Mouse (Mus musculus): Measurements from ENCODE around the gene Fkbp15. TPM values are rescaled to one million over a fixed set of nuclear protein-coding genes. Genes with fewer than 3 reads are reported as not detected.

Gene Fkbp15
- total RNA-seq, 1 experiment from 2014 or later: 141 TPM

DNA sequence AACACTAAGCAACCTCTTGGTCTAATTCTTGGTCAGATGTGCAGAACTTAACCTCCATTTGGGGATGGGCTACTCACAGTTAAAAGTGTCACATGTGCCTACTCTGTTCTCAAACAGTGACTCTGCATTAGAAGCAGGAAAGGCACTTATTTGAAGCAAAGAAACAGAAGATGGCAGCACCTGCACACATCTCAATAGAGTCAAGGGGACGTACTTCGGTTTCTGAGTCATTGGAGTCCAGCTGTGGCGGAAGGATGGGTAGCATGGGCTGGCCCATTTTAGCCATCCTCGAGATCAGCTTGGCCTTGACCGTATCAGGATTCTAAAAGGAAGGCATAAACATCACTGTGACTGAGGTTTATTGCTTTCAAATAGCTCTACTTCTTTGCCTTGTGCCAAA is 28.4 kb downstream of the Fkbp15 start:
- no peak for ATAC-seq (ENCODE audit: extremely low read depth, insufficient number of reproducible peaks, low FRiP score, poor library complexity, severe bottlenecking)

DNA sequence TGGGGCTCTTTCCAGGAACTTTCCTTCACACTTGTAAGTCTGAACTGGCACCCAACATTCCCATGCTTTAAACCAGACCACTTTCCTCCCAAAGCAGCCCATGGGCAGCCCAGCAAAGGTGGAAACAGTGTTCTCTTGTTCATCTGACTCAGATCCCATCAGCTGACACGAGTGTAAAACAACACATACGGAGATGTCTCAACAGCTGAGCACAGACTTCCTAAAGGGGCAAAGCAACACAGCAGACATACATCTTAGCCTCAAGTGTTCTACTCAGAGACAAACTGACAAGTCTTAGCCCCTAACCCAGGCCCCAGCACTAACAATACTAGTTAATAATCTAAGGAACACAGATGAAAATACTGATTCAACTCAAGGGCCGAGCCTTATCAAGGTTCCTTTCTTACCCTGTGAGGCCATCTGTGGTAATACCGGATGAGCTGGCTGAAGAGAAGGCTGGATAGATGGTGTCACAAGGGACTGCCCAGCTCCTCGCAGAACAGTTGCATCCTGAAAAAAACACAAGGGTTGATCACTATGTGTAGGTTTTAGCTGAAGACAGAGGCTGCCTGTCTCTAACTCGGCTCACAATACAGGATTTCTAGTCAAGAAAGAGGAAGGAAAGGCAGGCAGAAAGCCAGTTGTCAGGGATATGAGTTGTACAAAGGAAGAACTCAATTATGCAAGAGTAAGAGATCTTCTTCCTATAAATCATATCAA is 31.2 kb downstream of the Fkbp15 start:
- 0 out of 2 replicates have a peak, but pooled peaks have one; percentile 23 for ATAC-seq (ENCODE audit: extremely low read depth, insufficient number of reproducible peaks, low FRiP score, poor library complexity, severe bottlenecking)

DNA sequence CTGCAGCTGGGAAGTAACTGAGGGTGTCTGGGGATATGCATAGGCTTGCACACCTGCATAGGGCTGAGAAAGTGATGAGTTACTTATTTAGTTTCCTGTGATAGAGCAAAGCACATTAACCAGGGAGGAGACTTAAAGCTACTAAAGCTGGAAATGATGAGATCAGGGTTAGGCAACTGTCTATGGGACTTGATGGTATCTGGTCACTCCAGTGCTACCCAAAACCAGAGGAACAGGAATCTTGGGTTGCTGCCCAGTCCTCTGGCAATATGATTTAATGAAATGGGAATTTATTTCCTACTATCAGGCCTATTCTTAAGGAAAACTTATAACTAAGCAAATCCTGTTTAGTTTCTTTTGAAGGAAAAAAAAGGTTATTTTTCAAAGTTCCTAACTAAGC is 34.2 kb downstream of the Fkbp15 start:
- ATAC-seq (ENCODE audit: extremely low read depth, insufficient number of reproducible peaks, low FRiP score, poor library complexity, severe bottlenecking): no peak

DNA sequence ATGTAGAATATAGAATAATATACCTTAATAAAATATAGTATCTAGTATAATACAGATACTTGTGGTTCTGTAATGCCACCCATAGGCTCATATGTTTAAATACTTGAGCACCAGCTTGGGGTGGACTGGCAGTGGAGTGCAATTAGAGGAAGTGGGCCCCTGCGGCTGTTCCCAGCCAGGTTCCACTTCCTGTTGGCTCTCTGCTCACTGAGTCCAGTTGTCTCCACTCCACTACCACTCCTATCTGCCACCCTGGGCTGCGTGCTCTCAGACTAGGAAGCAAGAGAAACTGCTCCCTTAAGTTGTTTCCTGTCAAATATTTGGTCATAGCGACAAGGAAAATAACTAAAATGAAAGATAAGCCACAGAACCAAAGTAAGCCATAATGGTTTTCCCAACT is 37.7 kb downstream of the Fkbp15 start:
- ATAC-seq (ENCODE audit: extremely low read depth, insufficient number of reproducible peaks, low FRiP score, poor library complexity, severe bottlenecking): peak; percentile 60

DNA sequence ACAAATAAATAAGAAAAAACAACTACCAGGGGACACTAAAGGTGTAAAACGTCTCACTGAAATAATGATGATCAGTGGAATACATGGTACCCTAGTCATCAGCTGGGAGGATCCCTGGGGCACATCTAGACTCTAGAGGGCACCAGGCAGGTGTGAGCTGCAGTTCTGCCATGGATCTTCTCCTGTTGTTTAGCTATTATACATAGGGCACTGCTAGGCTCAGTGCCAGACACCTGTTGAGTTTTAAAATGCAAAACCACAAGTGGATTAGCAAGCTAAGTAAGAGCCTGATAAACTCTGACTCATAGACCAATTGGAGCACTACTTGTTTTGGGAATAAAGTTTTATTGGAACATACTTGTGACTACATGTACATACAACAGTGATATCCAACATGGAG is 42.1 kb downstream of the Fkbp15 start:
- no peak for ATAC-seq (ENCODE audit: extremely low read depth, insufficient number of reproducible peaks, low FRiP score, poor library complexity, severe bottlenecking)

DNA sequence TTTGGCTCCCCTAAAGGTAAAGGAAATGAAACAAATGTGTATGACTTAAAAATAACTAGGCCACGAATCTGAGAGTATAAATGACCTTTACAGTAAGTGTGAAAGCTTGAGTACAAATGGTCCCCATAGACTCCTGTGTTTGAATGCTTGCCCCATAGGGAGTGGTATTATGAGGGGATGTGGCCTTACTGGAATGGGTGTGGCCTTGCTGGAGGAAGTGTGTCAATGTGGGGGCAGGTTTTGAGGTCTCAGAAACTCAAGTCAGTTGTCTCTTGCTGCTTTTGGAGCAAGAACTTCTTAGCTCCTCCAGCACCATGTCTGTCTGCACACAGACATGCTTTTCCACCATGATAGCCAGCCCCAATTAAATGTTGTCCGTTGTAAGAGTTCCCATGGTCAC is 43.9 kb downstream of the Fkbp15 start:
- no peak for ATAC-seq (ENCODE audit: extremely low read depth, insufficient number of reproducible peaks, low FRiP score, poor library complexity, severe bottlenecking)

DNA sequence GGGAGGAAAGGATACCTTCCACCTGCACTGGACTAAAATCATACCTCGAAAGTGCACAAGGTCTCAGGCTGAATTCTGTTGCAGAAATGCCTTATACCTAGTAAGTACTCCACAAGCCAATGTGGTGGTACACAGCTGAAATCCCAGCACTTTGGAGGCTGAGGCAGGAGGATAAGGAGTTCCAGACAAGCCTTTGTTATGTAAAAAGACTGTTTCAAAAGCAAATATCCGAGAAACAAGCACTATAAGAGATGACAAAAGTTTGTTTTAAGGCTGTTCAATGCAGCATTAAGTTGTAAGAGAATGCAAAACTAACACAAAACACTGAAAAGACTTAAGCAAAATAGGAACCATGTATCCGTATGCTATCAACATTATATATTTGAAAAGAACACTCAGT is 45.8 kb downstream of the Fkbp15 start:
- ATAC-seq (ENCODE audit: extremely low read depth, insufficient number of reproducible peaks, low FRiP score, poor library complexity, severe bottlenecking): no peak

DNA sequence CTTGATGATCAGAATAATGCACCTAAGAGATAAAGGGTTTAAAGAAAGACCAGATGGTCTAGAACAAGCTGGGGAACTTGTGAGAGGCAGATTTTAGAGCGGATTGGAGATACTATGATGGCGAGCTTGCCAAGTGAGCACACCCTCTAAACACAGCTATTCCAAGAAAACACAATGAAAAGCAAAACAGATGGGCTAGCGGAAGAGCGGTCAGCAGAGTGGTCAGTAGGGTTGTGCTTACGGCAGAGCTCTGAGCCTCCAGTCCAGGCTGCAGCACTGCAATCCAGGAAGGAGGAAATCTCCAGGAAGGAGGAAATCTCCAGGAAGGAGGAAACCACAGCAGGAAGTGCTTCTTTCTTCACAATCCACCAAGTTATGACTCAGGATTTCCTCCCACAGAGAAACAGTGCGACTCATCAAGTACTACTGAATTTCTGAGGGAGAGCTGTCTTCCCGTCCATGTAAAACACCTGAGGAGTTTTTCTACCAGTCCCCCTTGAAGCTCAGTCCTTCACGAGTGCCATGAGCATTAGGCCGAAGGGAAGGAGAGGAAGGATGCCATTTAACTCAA is 46.6 kb downstream of the Fkbp15 start:
- ATAC-seq (ENCODE audit: extremely low read depth, insufficient number of reproducible peaks, low FRiP score, poor library complexity, severe bottlenecking): no peak

DNA sequence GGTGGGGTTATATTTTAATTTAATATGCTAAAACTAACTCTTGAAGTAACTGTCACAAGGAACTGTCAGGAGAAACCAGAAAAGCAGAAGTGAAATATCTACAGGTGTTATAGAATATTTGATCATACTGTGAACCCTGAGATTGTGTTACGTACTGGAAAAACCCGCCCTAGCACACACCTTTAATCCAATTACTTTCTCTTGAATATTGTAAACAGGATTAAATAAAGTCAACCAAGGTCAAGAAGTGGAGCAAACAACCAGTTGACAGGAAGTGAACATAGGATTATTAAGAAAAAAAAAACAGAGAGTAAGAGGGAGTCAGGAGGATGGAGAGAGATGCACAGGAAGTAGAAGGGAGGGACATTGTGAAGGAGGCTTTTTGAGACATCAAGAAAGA is 47.5 kb downstream of the Fkbp15 start:
- ATAC-seq (ENCODE audit: extremely low read depth, insufficient number of reproducible peaks, low FRiP score, poor library complexity, severe bottlenecking): no peak

DNA sequence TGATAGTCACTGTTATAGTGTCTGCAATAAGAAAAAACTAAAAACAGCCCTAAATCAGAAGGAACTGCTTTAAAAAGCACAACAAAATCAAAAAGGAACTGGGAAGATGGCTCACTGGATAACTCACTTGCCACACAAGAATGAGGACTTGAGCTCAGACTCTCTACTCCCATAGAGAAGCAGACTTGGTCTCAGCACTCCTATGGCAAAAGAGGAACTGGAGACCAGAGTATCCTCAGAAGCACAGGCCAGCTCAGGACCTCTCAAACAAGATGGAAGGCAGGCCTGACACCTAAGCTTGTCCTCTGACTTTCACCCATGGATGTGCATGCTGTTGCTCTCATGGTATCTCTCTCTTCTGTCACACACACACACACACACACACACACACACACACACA is 51.9 kb downstream of the Fkbp15 start:
- 0 out of 2 replicates have a peak, but pooled peaks have one; percentile 30 for ATAC-seq (ENCODE audit: extremely low read depth, insufficient number of reproducible peaks, low FRiP score, poor library complexity, severe bottlenecking)

DNA sequence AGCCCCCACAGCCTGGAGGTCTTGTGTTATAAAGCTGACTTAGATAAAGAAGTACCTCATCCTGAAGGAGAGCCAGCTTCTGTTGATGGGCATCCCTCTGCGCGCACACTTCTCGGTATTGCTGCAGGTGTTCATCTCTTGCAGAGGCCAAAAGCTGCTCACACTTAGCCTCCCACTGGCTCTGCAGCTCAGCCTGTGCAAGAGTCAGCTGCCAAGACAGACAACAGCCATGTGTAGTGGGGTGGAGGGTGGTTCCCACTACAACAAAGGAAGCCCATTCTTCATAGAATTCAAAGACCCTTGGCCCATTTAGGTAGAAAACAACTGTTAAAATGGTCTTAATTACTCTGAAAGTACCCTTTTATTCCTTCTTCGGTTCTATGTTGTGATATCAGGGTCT is 53.5 kb downstream of the Fkbp15 start:
- ATAC-seq (ENCODE audit: extremely low read depth, insufficient number of reproducible peaks, low FRiP score, poor library complexity, severe bottlenecking): no peak

DNA sequence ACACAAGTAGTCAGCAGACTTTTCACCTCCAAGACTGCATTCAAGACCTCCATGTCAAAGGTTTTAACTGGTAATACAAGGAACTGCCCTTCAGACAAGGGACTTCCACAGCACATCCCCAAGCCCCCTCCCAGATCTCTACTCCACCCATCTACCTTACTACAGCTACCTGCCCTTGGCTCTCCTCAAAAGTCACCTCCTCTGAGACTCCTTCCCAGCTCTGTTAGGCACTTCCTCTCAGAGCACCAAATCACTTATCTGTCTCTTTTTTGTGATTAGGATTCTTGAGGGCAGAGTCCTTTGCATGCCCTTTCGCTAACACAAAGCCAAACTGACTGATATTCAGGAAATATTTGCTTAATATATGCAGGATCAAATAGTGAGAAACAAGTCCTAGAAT is 54.0 kb downstream of the Fkbp15 start:
- no peak for ATAC-seq (ENCODE audit: extremely low read depth, insufficient number of reproducible peaks, low FRiP score, poor library complexity, severe bottlenecking)

DNA sequence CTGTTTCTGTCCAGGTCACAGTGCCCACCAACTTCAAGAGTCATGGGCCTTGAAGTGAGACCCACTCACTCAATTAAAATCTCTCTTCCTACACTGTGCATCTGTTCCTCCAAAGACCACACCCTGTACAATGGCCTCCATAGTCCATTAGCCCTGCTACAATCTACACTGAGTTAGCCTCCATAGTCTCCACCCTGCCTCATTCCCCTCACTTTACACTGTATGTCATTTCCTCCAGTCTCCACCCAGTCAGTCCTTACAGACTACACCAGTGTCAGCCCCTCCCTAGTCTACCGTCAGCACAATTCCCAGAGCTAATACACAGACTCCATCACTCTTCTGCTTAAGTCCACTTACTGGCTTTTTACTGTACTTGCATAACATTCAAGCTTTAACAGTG is 57.1 kb downstream of the Fkbp15 start:
- ATAC-seq (ENCODE audit: extremely low read depth, insufficient number of reproducible peaks, low FRiP score, poor library complexity, severe bottlenecking): no peak

DNA sequence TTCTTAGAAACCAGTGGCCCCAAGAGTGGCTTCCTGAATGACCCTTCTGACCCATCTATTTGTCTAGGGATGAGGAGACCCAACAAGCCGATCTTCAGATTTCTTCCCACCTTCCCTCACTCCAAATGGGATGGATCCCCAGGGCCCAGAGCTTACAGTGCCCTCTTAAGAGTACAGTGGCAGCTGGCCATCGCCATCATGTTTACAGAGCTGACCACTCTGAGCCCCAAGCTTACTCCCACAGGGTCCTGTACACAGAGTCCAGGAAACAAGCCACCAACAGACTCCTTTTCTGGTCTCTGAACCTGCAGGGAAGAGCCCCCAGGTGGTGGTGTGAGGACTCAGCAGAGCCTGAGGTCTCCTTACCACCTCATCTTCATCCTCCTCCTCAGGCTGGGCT is 57.6 kb downstream of the Fkbp15 start:
- no peak for ATAC-seq (ENCODE audit: extremely low read depth, insufficient number of reproducible peaks, low FRiP score, poor library complexity, severe bottlenecking)

DNA sequence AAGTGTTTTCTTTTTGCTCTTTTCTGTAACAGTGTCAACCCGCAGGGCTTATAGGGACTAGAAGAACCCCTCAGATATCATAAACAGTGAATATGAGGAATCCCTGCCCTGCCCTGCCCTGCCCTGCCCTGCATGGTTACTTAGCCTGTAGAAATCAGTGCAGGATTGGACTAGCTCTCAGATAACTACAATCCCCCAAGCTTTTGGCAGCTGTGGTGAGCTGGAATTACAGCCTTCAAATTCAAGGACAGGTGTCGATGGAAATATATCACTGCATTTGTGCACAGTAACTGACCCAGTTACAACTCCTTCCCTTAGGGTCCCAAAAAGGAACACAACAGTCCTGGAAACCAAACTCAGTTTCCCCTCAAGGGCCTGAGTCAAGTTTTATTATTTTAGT is 60.3 kb downstream of the Fkbp15 start:
- no peak for ATAC-seq (ENCODE audit: extremely low read depth, insufficient number of reproducible peaks, low FRiP score, poor library complexity, severe bottlenecking)

DNA sequence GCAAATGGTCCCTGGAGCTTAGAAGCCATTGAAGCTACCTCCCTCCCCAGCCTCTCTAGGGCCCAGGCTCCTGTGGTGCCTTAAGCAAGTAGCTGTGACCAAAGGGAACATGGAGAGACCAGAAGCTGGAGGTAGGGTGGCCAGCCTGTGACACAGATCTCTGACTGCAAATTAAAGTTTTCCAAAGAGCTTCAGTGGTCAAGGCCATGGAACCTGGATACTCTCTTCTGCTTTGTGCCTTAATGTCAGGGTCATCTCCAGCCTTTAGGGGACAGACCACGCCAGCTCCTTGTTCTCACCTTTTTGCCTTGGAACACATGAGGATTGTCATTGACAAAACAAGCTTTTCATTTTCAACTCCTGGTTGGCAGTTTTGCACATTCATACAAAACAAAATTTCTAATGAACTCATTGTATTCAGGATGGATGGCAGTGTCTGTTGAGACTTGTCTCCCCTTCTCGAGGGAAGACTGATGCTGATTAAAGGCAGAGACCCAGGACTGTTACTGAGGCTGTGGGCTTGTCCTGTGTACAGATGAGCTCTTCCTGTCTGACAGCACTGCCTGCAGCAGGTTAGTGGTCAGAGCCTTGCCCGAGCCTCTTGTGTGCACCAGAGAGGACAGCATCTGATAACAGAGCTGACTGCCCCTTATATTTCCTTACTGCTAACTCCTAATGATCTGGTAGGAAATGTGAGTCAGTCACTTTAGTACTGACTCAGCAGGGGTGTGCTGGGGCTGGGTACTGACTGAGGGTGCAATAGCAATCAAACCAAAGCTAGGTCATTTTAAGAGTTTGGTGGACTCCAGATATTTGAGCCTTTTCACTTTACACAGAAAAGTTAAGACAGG is 62.8 kb downstream of the Fkbp15 start:
- no peak for ATAC-seq (ENCODE audit: extremely low read depth, insufficient number of reproducible peaks, low FRiP score, poor library complexity, severe bottlenecking)

DNA sequence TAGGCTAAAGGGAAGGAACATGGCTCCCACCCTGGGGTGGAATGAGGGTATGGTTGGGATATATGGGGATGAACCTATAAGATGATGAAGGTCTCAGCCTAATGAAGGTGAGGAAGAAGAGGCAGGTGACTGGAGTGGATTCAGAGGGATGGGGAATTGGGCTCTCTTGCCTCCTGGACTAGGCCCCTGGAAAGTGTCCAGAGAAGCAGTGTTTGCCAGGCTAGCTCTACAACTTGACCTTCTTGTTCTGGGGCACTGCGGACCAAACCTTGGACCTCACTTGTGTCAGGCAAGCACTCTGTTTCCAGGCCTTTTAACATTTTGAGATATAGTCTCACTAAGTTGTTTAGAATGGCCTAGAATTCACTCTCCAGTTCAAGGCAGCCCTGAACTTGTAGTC is 65.6 kb downstream of the Fkbp15 start:
- no peak for ATAC-seq (ENCODE audit: extremely low read depth, insufficient number of reproducible peaks, low FRiP score, poor library complexity, severe bottlenecking)

DNA sequence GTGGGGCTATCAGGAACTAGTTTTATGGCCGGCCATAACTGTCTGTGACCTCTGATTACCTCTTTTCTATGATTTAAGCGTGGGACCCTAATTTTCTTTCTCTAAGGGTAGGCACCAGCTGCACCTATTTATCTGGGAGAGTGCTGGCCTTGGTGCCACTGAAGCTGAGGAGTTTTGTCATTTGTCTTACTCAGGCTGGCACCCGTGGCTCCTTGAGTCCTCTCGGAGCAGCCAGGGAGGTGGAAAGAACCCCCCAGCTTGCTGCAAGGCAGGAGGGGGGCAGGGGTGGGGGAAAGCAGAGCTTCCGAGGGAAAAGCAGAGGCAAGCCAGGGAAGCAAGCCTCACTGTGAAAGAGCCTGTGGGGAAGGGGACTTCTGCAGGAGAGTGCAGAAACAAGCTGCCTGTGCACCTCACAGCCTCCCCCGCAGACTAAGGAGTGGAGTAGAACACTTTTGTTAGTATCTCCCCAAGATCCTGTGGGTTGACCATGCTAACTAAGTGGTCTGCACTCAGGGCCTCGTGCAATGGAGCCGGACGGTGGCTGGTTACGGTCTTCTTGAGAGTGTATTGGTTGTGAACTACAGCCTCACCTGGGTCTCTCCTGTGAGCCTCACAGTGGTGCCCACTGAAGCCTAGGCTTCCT is 67.0 kb downstream of the Fkbp15 start:
- ATAC-seq (ENCODE audit: extremely low read depth, insufficient number of reproducible peaks, low FRiP score, poor library complexity, severe bottlenecking): no peak

DNA sequence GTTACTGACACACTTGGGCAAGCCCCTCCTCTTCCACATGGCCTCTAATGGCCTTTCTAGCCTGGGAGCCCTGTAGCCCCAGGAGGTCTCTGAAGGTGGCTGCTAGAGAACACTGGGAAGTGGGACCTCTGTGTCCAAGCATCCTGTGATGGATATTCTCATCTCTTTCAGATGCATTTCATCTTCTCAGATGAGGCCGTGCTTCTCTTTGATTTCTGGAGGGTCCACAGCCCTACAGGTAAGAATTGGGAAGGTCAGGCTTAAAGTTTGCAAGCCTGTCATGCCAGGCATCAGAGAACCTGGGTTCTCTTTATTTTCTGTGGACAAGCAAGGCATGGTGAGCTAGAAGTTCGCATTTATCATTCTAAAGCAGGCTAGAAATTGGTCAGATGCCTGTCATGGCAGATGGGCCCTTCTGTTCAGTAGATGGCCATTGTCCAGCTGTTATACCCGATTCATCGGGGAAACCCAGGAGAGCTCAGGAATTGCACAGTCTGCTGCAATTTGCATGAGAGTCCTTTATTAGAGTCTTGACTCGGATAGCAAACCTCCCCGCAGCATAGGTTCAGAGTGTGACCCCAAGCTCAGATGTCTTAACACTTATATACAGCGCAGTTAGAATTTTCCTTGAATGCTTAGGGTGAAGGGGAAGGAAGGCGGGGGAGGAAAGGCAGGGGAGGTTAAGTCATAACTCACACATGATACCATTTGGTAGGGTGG is 67.7 kb downstream of the Fkbp15 start:
- ATAC-seq (ENCODE audit: extremely low read depth, insufficient number of reproducible peaks, low FRiP score, poor library complexity, severe bottlenecking): no peak

Data from neutrophil, adult 5-6 weeks (primary cell).